Mouse (Mus musculus) embryonic facial prominence, embryonic 15.5 days (tissue): ENCODE results near the gene Stk16. TPM values are rescaled to one million over a fixed set of nuclear protein-coding genes. Genes with fewer than 3 reads are reported as not detected.
A peak's percentile ranks its signal among the peaks of the same experiment; 100 is the strongest.
"Not testable (repeated sequence)": the region's sequence is repeated elsewhere in the genome, so short reads cannot be mapped to it uniquely, and the experiment has no call there.

Experiments
- ATAC-seq: fragments of 200-750 bp; cut with Nextera tagmentation; 2 replicates; pipeline ENCODE4 v1.8.0; 2017; ENCODE audit warnings: low read depth, moderate TSS enrichment; ENCODE audit not compliant: insufficient number of reproducible peaks, low FRiP score, low TSS enrichment
- H3K27ac ChIP-seq: fragments of 300-500 bp; sonication (generic); replicated peaks from 2 replicates; pipeline ENCODE4 v1.5.1; 2015; ENCODE audit warnings: mild to moderate bottlenecking, inconsistent platforms
- H3K27me3 ChIP-seq: fragments of 300-500 bp; sonication (generic); 2 replicates; pipeline ENCODE4 v1.6.1; 2015; ENCODE audit warnings: inconsistent platforms
- H3K36me3 ChIP-seq: fragments of 300-500 bp; sonication (generic); 2 replicates; pipeline ENCODE4 v1.6.1; 2015; ENCODE audit warnings: mild to moderate bottlenecking, inconsistent platforms
- H3K4me1 ChIP-seq: fragments of 300-500 bp; sonication (generic); 2 replicates; pipeline ENCODE4 v1.6.1; 2015; ENCODE audit warnings: inconsistent platforms
- H3K4me2 ChIP-seq: fragments of 300-500 bp; sonication (generic); replicated peaks from 2 replicates; pipeline ENCODE4 v1.6.1; 2015; ENCODE audit warnings: mild to moderate bottlenecking, inconsistent platforms
- H3K4me3 ChIP-seq: fragments of 300-500 bp; sonication (generic); replicated peaks from 2 replicates; pipeline ENCODE4 v1.5.1; 2015; ENCODE audit warnings: mild to moderate bottlenecking, inconsistent platforms
- H3K9ac ChIP-seq: fragments of 300-500 bp; sonication (generic); 2 replicates; pipeline ENCODE4 v1.6.1; 2015; ENCODE audit warnings: inconsistent platforms
- H3K9me3 ChIP-seq: fragments of 300-500 bp; sonication (generic); replicated peaks from 2 replicates; pipeline ENCODE4 v1.6.1; 2016; ENCODE audit warnings: inconsistent platforms
- WGBS: fragments of 180-500 bp; shearing (Covaris S2); methylation state at CpG from one replicate; pipeline ENCODE4 v1.1.7; 2015; 5-methylcytosine and 5-hydroxymethylcytosine counted together
- polyA plus RNA-seq: library from polyadenylated mRNA; unstranded; fragments of >200 nt; fragmentation: Nextera tagmentation; extraction: Ambion mirVana; gene quantifications from 2 replicates; pipeline ENCODE4 v1.2.1, GENCODE M21; 2015

The Stk16 gene
- polyA plus RNA-seq, 1 experiment from 2014 or later = 121 TPM

- no peaks in the 10 kb centered on the region for H3K36me3 ChIP-seq
- WGBS = 42% methylated on average over 2 of the region's 2 CpGs
- no peak overlapping the region for H3K4me3 ChIP-seq
- peaks cover 7% of the 10 kb centered on the region for H3K27me3 ChIP-seq
- H3K4me1 ChIP-seq = no peaks in the 10 kb centered on the region
- no peak overlapping the region for H3K27ac ChIP-seq
- no peak overlapping the region for H3K4me2 ChIP-seq
- H3K9ac ChIP-seq = no peak overlapping the region
- ATAC-seq = no peak
- H3K9me3 ChIP-seq = no peaks in the 10 kb centered on the region
These were observed 15.5 kb downstream of the Stk16 start for GRCm38 (mm10) chr1:75226138-75226537.

GRCm38 (mm10) chr1:75227653-75228052 lies 17.0 kb downstream of the Stk16 start:
- no peak for ATAC-seq
- H3K36me3 ChIP-seq = no peaks in the 10 kb centered on the region
- no peak overlapping the region for H3K27ac ChIP-seq
- H3K27me3 ChIP-seq = no peaks in the 10 kb centered on the region
- H3K4me1 ChIP-seq = no peaks in the 10 kb centered on the region
- no peaks in the 10 kb centered on the region for H3K9me3 ChIP-seq
- H3K4me2 ChIP-seq = no peak overlapping the region
- no peak overlapping the region for H3K9ac ChIP-seq
- WGBS = 65% methylated on average over 1 of the region's 1 CpGs
- no peak overlapping the region for H3K4me3 ChIP-seq

GRCm38 (mm10) chr1:75229158-75229557 lies 18.5 kb downstream of the Stk16 start:
- no peak for ATAC-seq
- Histone ChIP-seq H3K9me3 (no peaks in the 10 kb centered on the region), H3K4me2 (no peak overlapping the region), H3K4me3 (no peak overlapping the region), H3K9ac (no peak overlapping the region), H3K27me3 (no peaks in the 10 kb centered on the region), H3K36me3 (no peaks in the 10 kb centered on the region), H3K27ac (no peak overlapping the region), H3K4me1 (no peaks in the 10 kb centered on the region)
- 56% methylated on average over 4 of the region's 4 CpGs for WGBS

GRCm38 (mm10) chr1:75230335-75230994 lies 19.8 kb downstream of the Stk16 start:
- Histone ChIP-seq H3K27ac (0 out of 2 replicates have a peak overlapping the region, but pooled peaks have one; percentile 60), H3K36me3 (no peaks in the 10 kb centered on the region), H3K9ac (no peak overlapping the region), H3K4me2 (no peak overlapping the region), H3K4me1 (0 out of 2 replicates have a peak, but pooled peaks cover 5% of the 10 kb centered on the region), H3K4me3 (no peak overlapping the region), H3K9me3 (no peaks in the 10 kb centered on the region), H3K27me3 (no peaks in the 10 kb centered on the region)
- 63% methylated on average over 7 of the region's 7 CpGs for WGBS
- no peak for ATAC-seq

GRCm38 (mm10) chr1:75231224-75231623 lies 20.6 kb downstream of the Stk16 start:
- Histone ChIP-seq H3K27me3 (no peaks in the 10 kb centered on the region), H3K36me3 (no peaks in the 10 kb centered on the region), H3K4me3 (no peak overlapping the region), H3K9ac (no peak overlapping the region), H3K27ac (peak overlapping the region; percentile 60), H3K4me2 (no peak overlapping the region), H3K9me3 (no peaks in the 10 kb centered on the region), H3K4me1 (peaks cover 10% of the 10 kb centered on the region; the same call in 1 of the 2 replicates)
- WGBS = 68% methylated on average over 4 of the region's 4 CpGs
- no peak for ATAC-seq

GRCm38 (mm10) chr1:75231664-75232152 lies 21.1 kb downstream of the Stk16 start, which contains the start of gene A630095N17Rik:
Gene A630095N17Rik (minus strand): TSS chr1:75232102.
- Histone ChIP-seq H3K9me3 (no peaks in the 10 kb centered on the region), H3K27me3 (no peaks in the 10 kb centered on the region), H3K4me1 (peaks cover 13% of the 10 kb centered on the region), H3K9ac (no peak within 1 kb of the TSS), H3K27ac (peak within 1 kb of the TSS; percentile 60), H3K36me3 (no peaks in the 10 kb centered on the region), H3K4me2 (no peak within 1 kb of the TSS), H3K4me3 (no peak within 1 kb of the TSS)
- ATAC-seq = no peak
- WGBS = 53% methylated on average over 5 of the region's 5 CpGs

GRCm38 (mm10) chr1:75232489-75232888 lies 21.9 kb downstream of the Stk16 start:
- not testable (repeated sequence) for H3K27ac ChIP-seq, H3K4me2 ChIP-seq, H3K36me3 ChIP-seq, H3K27me3 ChIP-seq, ATAC-seq, H3K9ac ChIP-seq, H3K4me3 ChIP-seq, H3K9me3 ChIP-seq
- H3K4me1 ChIP-seq = peaks cover 20% of the 10 kb centered on the region
- WGBS = 69% methylated on average over 4 of the region's 4 CpGs

- Histone ChIP-seq H3K27me3 (no peaks in the 10 kb centered on the region), H3K27ac (no peak overlapping the region), H3K36me3 (peaks cover 4% of the 10 kb centered on the region; the same call in 1 of the 2 replicates), H3K4me1 (peaks cover 20% of the 10 kb centered on the region), H3K4me2 (0 out of 2 replicates have a peak overlapping the region, but pooled peaks have one; percentile 15), H3K9ac (no peak overlapping the region), H3K9me3 (no peaks in the 10 kb centered on the region), H3K4me3 (no peak overlapping the region)
- WGBS = under 1% methylated on average over 8 of the region's 8 CpGs
- no peak for ATAC-seq
These were observed 24.0 kb downstream of the Stk16 start for GRCm38 (mm10) chr1:75234606-75235005.

GRCm38 (mm10) chr1:75236117-75237050 lies 25.7 kb downstream of the Stk16 start, which contains the start of gene Dnajb2:
Gene Dnajb2 (plus strand): TSS chr1:75236406.
- Histone ChIP-seq H3K9ac (peak within 1 kb of the TSS; percentile 80), H3K4me1 (peaks cover 20% of the 10 kb centered on the region), H3K4me3 (peak within 1 kb of the TSS; percentile 76), H3K9me3 (no peaks in the 10 kb centered on the region), H3K27ac (peak within 1 kb of the TSS; percentile 84), H3K27me3 (no peaks in the 10 kb centered on the region), H3K4me2 (peak within 1 kb of the TSS; percentile 91), H3K36me3 (peaks cover 13% of the 10 kb centered on the region; the same call in 1 of the 2 replicates)
- 1% methylated on average over 64 of the region's 64 CpGs for WGBS
- ATAC-seq = peak; percentile 90

GRCm38 (mm10) chr1:75239591-75239990 lies 29.0 kb downstream of the Stk16 start:
- no peak overlapping the region for H3K4me3 ChIP-seq
- no peak overlapping the region for H3K9ac ChIP-seq
- no peak overlapping the region for H3K4me2 ChIP-seq
- WGBS = 77% methylated on average over 10 of the region's 10 CpGs
- H3K4me1 ChIP-seq = peaks cover 20% of the 10 kb centered on the region
- H3K36me3 ChIP-seq = peaks cover 31% of the 10 kb centered on the region
- H3K27me3 ChIP-seq = no peaks in the 10 kb centered on the region
- H3K9me3 ChIP-seq = no peaks in the 10 kb centered on the region
- no peak overlapping the region for H3K27ac ChIP-seq
- ATAC-seq = no peak

GRCm38 (mm10) chr1:75243411-75243810 lies 32.8 kb downstream of the Stk16 start:
- 85% methylated on average over 14 of the region's 14 CpGs for WGBS
- H3K27me3 ChIP-seq = no peaks in the 10 kb centered on the region
- H3K9ac ChIP-seq = no peak overlapping the region
- H3K27ac ChIP-seq = no peak overlapping the region
- H3K4me3 ChIP-seq = no peak overlapping the region
- H3K36me3 ChIP-seq = peaks cover 36% of the 10 kb centered on the region
- H3K4me2 ChIP-seq = no peak overlapping the region
- H3K9me3 ChIP-seq = no peaks in the 10 kb centered on the region
- peaks cover 11% of the 10 kb centered on the region for H3K4me1 ChIP-seq
- no peak for ATAC-seq
